Mouse (Mus musculus) lung, postnatal 0 days (tissue): Measurements from ENCODE around the gene B4galt1.

ENCODE experiments used
- CTCF ChIP-seq: IDR thresholded peaks from 2 replicates; pipeline ENCODE4 v1.5.1; 2016; ENCODE audit warnings: antibody characterized with exemption, mild to moderate bottlenecking
- EP300 ChIP-seq: IDR thresholded peaks from 2 replicates; pipeline ENCODE4 v1.6.1; 2016; ENCODE audit warnings: antibody characterized with exemption, mild to moderate bottlenecking, control low read depth

DNA sequence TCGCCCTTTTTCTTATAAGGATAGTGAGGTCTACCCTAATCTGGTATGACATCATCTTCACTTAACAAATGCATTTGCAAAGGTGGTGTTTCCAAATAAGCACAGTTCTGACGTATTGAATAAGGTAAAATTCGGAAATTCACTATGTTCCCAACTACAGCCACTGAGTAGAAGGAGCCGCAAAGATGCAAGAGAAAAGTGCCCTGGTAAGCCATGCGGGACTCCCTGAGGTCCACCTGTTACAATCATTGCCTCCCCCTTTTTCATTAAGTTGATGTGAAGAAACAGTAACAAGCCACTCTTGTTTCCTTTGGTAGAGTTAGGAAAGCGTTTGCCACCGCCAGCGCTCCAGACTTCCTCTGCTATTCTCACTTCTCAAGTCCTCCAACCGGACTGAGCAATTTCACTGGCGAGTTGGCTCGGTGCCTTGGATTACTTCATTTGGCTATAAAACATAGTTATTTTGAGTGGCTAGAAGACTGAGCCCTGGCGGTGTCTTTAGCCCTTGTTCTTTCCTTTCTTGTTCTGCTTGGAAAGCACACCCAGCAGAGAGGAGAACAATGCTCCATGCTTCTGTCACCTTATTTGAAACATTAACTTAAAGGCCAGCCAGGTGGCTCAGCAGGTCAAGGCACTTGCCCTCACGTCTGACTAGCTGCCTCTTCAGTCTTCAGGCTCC, 14.9 kb upstream of the B4galt1 start:
- peak; percentile 42 for TF ChIP-seq CTCF
- TF ChIP-seq EP300, result peak; percentile 84
